Mouse (Mus musculus) 416B (cell line): ENCODE measurements at regions not wholly inside any gene's neighbourhood (a gene's known extent, or its start where the extent isn't known, plus 50 kb on each side); places are given as distances from the start of the nearest gene placed in this dataset.

Experiments used
- DNase-seq: peaks from one replicate; pipeline ENCODE4 v3.0.0; 2011; ENCODE audit warnings: low read depth

GRCm38 (mm10) chr7:90030486-90031250, 49.9 kb upstream of the Eed start:
- DNase-seq, result peak; percentile 42

- DNase-seq, result no peak
Measured at GRCm38 (mm10) chr7:90033086-90033485, 52.3 kb upstream of the Eed start.

GRCm38 (mm10) chr7:90033640-90034312, 53.0 kb upstream of the Eed start:
- DNase-seq, result no peak

- no peak for DNase-seq
Measured at GRCm38 (mm10) chr7:90034498-90034897, 53.7 kb upstream of the Eed start.

- no peak for DNase-seq
Measured at GRCm38 (mm10) chr7:90035396-90035795, 54.6 kb upstream of the Eed start.

GRCm38 (mm10) chr7:90037736-90038135, 57.0 kb upstream of the Eed start:
- DNase-seq, result no peak

- DNase-seq, result peak; percentile 86
Measured at GRCm38 (mm10) chr7:90039504-90039903, 58.7 kb upstream of the Eed start.

- DNase-seq, result no peak
Measured at GRCm38 (mm10) chr7:90040581-90041340, 60.0 kb upstream of the Eed start.

- DNase-seq, result peak; percentile 72
Measured at GRCm38 (mm10) chr7:90041565-90042024, 60.8 kb upstream of the Eed start.

- peak; percentile 92 for DNase-seq
Measured at GRCm38 (mm10) chr7:90042364-90042763, 61.6 kb upstream of the Eed start.

GRCm38 (mm10) chr7:90043526-90043925, 62.7 kb upstream of the Eed start:
- no peak for DNase-seq

- DNase-seq, result no peak
Measured at GRCm38 (mm10) chr7:90044100-90044698, 63.4 kb upstream of the Eed start.

- DNase-seq, result no peak
Measured at GRCm38 (mm10) chr7:90045208-90045800, 64.5 kb upstream of the Eed start.

GRCm38 (mm10) chr7:90046228-90046627, 65.4 kb upstream of the Eed start:
- no peak for DNase-seq

GRCm38 (mm10) chr7:90046862-90047261, 66.1 kb upstream of the Eed start:
- no peak for DNase-seq

GRCm38 (mm10) chr7:90048401-90049307, 67.9 kb upstream of the Eed start:
- no peak for DNase-seq

- DNase-seq, result no peak
Measured at GRCm38 (mm10) chr7:90049831-90050237, 69.1 kb upstream of the Eed start.

- DNase-seq, result peak; percentile 52
Measured at GRCm38 (mm10) chr7:90054795-90055511, 74.2 kb upstream of the Eed start.

GRCm38 (mm10) chr7:90057947-90058346, 72.1 kb upstream of the Picalm start:
- no peak for DNase-seq

GRCm38 (mm10) chr7:90058636-90059035, 71.4 kb upstream of the Picalm start:
- DNase-seq, result no peak
